Mouse (Mus musculus) heart, postnatal 0 days (tissue): Measurements from ENCODE around the gene Gns.

Experiments
- CTCF ChIP-seq: IDR thresholded peaks from 2 replicates; pipeline ENCODE4 v1.5.1; 2016; ENCODE audit warnings: antibody characterized with exemption, control low read depth, low read depth
- EP300 ChIP-seq: IDR thresholded peaks from 2 replicates; pipeline ENCODE4 v1.6.1; 2016; ENCODE audit warnings: antibody characterized with exemption, low read depth

DNA sequence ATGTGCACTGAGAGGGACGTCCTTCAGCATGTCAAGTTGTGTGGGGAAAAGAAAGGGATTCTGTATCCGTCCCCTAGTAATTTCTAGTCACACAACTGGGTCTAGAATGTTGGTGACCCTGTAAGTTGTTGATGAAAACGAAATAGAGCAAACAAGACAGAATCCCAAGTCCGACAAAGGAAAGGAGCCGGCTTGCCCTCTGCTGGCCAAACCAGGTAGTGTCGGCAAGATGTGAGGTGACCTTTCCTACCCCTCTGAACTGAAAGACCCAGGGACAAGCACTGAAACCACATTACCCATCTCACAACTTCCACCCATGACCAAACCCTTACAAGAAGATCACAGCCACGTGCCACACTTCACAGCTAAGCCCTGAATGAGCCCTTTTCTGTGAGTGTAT lies 34.0 kb upstream of the Gns start:
- TF ChIP-seq EP300 (no peak), CTCF (peak; percentile 81)
